Mouse (Mus musculus) midbrain, embryonic 10.5 days (tissue): ENCODE measurements around the gene Lins1. TPM values are rescaled to one million over a fixed set of nuclear protein-coding genes. Genes with fewer than 3 reads are reported as not detected.

Experiments used
- DNase-seq: peaks from one replicate; pipeline ENCODE4 v3.0.0-alpha.2; 2017; ENCODE audit warnings: low spot score
- H3K27ac ChIP-seq: fragments of 300-500 bp; sonication (generic); replicated peaks from 2 replicates; pipeline ENCODE4 v1.5.1; 2016; ENCODE audit warnings: mild to moderate bottlenecking
- H3K27me3 ChIP-seq: fragments of 300-500 bp; sonication (generic); 2 replicates; pipeline ENCODE4 v1.6.1; 2016; ENCODE audit warnings: low read depth, mild to moderate bottlenecking; ENCODE audit not compliant: poor library complexity, severe bottlenecking
- H3K36me3 ChIP-seq: fragments of 300-500 bp; sonication (generic); 2 replicates; pipeline ENCODE4 v1.6.1; 2016; ENCODE audit warnings: mild to moderate bottlenecking, moderate library complexity
- H3K4me1 ChIP-seq: fragments of 300-500 bp; sonication (generic); 2 replicates; pipeline ENCODE4 v1.6.1; 2016
- H3K4me3 ChIP-seq: fragments of 300-500 bp; sonication (generic); 2 replicates; pipeline ENCODE4 v1.5.1; 2016; ENCODE audit warnings: mild to moderate bottlenecking, moderate library complexity
- H3K9me3 ChIP-seq: fragments of 300-500 bp; sonication (generic); replicated peaks from 2 replicates; pipeline ENCODE4 v1.6.1; 2016; ENCODE audit warnings: mild to moderate bottlenecking
- WGBS: fragments of 180-500 bp; shearing (Covaris S2); methylation state at CpG from one replicate; pipeline ENCODE4 v1.1.7; 2016; 5-methylcytosine and 5-hydroxymethylcytosine counted together
- polyA plus RNA-seq: library from polyadenylated mRNA; unstranded; fragments of >200 nt; fragmentation: Nextera tagmentation; extraction: Ambion mirVana; gene quantifications from 2 replicates; pipeline ENCODE4 v1.2.1, GENCODE M21; 2016

The Lins1 gene
- polyA plus RNA-seq, 1 experiment from 2014 or later, result 18.3 TPM

GRCm38 (mm10) chr7:66734466-66734865, 44.8 kb downstream of the Lins1 start:
- Histone ChIP-seq H3K36me3 (no peaks in the 10 kb centered on the region), H3K27me3 (no peaks in the 10 kb centered on the region), H3K27ac (no peak overlapping the region), H3K4me1 (0 out of 2 replicates have a peak, but pooled peaks cover 5% of the 10 kb centered on the region), H3K4me3 (no peak overlapping the region), H3K9me3 (no peaks in the 10 kb centered on the region)
- no peak for DNase-seq
- 96% methylated on average over 4 of the region's 4 CpGs for WGBS

GRCm38 (mm10) chr7:66734993-66735392, 45.3 kb downstream of the Lins1 start:
- Histone ChIP-seq H3K27ac (no peak overlapping the region), H3K4me1 (0 out of 2 replicates have a peak, but pooled peaks cover 5% of the 10 kb centered on the region), H3K4me3 (no peak overlapping the region), H3K9me3 (no peaks in the 10 kb centered on the region), H3K36me3 (no peaks in the 10 kb centered on the region), H3K27me3 (no peaks in the 10 kb centered on the region)
- no peak for DNase-seq
- WGBS, result 91% methylated on average over 6 of the region's 6 CpGs

GRCm38 (mm10) chr7:66737418-66737817, 47.7 kb downstream of the Lins1 start:
- Histone ChIP-seq H3K27me3 (no peaks in the 10 kb centered on the region), H3K36me3 (no peaks in the 10 kb centered on the region), H3K4me1 (peaks cover 3% of the 10 kb centered on the region), H3K4me3 (no peak overlapping the region), H3K9me3 (no peaks in the 10 kb centered on the region), H3K27ac (no peak overlapping the region)
- WGBS, result 90% methylated on average over 4 of the region's 4 CpGs
- no peak for DNase-seq

DNA sequence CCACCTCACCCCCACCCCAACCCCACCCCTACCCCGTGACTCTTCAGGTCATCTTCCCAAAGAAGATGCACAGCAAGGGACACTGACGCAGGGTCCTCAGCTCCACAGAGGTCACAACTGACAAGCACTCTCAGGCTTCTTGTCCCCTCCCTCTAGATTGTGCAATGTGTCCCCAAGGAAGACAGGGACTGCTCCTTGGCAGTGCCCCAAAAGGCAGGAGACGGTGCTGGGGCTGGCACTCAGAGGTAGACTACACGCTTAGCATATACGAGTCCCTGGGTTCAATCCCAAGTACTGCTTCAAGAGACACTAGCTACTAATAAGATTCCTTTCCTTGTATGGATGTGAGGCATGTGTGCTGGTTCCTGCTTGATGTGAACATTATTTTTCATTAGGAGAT, 51.3 kb downstream of the Lins1 start:
- peaks cover 3% of the 10 kb centered on the region for H3K4me1 ChIP-seq
- no peaks in the 10 kb centered on the region for H3K9me3 ChIP-seq
- 84% methylated on average over 5 of the region's 5 CpGs for whole genome bisulfite sequencing
- DNase-seq, result no peak
- H3K36me3 ChIP-seq, result no peaks in the 10 kb centered on the region
- no peaks in the 10 kb centered on the region for H3K27me3 ChIP-seq
- no peak overlapping the region for H3K4me3 ChIP-seq
- H3K27ac ChIP-seq, result no peak overlapping the region

DNA sequence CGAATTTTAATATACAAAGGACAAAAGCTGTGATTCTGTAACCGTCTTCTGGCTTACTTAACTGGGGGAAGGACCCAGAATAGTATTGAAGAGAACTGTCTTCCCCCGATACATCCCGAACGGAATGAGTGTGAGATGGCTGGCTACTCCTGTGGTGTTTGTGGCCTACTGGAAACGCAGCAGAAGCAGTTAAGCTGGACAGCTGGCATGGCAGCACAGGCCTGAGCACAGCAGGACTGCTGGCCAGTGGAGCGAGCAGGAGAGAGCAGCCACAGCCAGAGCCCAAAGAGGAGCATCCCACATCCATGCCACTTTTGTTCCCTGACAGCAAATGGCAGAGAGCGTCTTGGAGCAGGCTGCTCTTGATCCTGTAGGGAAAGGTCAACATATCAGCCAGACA, 51.7 kb downstream of the Lins1 start:
- DNase-seq, result no peak
- Histone ChIP-seq H3K9me3 (no peaks in the 10 kb centered on the region), H3K36me3 (no peaks in the 10 kb centered on the region), H3K4me3 (no peak overlapping the region), H3K27ac (no peak overlapping the region), H3K4me1 (peaks cover 3% of the 10 kb centered on the region), H3K27me3 (no peaks in the 10 kb centered on the region)
- 61% methylated on average over 8 of the region's 8 CpGs for WGBS

DNA sequence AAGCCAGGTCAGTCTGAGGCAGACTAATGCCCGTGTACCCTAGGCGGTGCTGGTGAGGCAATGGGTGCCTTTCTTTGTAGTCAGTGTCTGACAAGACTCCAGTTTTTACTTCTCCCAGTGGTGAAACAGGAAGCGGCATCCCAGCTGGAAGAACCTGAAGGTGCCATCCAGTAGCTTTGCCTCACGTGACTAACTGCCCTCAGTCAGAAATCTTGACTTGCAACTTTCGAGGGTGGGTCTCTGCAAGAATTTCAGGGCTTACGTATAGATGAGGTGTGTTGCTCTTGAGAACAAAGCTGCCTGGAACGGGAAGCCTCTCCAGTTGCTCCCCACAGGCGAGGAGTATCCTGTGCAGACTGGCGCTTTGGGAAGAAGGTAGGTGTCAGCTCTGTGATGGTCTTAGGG, 53.7 kb downstream of the Lins1 start, which contains the start of gene Cers3:
TSS of gene Cers3 (plus strand) at position 128 of the 405 bp plus-strand sequence.
- Histone ChIP-seq H3K9me3 (no peaks in the 10 kb centered on the region), H3K4me3 (no peak within 1 kb of the TSS), H3K27me3 (no peaks in the 10 kb centered on the region), H3K4me1 (peaks cover 3% of the 10 kb centered on the region), H3K27ac (no peak within 1 kb of the TSS), H3K36me3 (no peaks in the 10 kb centered on the region)
- 75% methylated on average over 9 of the region's 9 CpGs for WGBS
- no peak for DNase-seq

- H3K27ac ChIP-seq, result no peak overlapping the region
- H3K36me3 ChIP-seq, result no peaks in the 10 kb centered on the region
- H3K4me3 ChIP-seq, result no peak overlapping the region
- no peaks in the 10 kb centered on the region for H3K27me3 ChIP-seq
- H3K9me3 ChIP-seq, result no peaks in the 10 kb centered on the region
- 87% methylated on average over 7 of the region's 7 CpGs for WGBS
- DNase-seq, result no peak
- no peaks in the 10 kb centered on the region for H3K4me1 ChIP-seq
These were observed 57.3 kb downstream of the Lins1 start for GRCm38 (mm10) chr7:66746972-66747371.

- Histone ChIP-seq H3K4me1 (no peaks in the 10 kb centered on the region), H3K9me3 (no peaks in the 10 kb centered on the region), H3K4me3 (no peak overlapping the region), H3K27me3 (no peaks in the 10 kb centered on the region), H3K36me3 (no peaks in the 10 kb centered on the region), H3K27ac (no peak overlapping the region)
- 88% methylated on average over 1 of the region's 1 CpGs for WGBS
- DNase-seq, result no peak
These were observed 60.3 kb downstream of the Lins1 start for GRCm38 (mm10) chr7:66749998-66750397.

- Histone ChIP-seq H3K36me3 (no peaks in the 10 kb centered on the region), H3K4me1 (no peaks in the 10 kb centered on the region), H3K27me3 (no peaks in the 10 kb centered on the region), H3K27ac (no peak overlapping the region), H3K4me3 (no peak overlapping the region), H3K9me3 (no peaks in the 10 kb centered on the region)
- WGBS, result 89% methylated on average over 8 of the region's 8 CpGs
- no peak for DNase-seq
These were observed 64.1 kb downstream of the Lins1 start for GRCm38 (mm10) chr7:66753816-66754215.

DNA sequence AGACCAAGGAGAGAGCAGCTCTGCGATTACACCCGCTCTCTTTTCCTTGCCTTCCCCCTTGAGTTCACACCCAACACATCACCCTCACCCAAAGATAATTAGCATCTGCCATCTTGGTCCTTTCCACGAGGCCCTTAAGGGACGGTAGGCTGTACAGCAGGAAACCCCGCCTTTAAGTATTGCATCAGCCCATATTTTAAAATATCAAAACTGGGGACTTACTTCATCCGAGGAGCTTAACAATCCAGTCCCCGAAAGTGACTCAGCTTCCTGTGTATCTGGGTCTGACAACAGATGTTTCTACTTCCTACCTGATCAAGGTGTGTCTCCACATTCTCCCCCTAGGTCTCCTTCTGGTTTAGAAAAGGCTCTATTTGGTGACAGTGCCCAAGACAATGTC, 65.9 kb downstream of the Lins1 start:
- no peak overlapping the region for H3K4me3 ChIP-seq
- H3K9me3 ChIP-seq, result no peaks in the 10 kb centered on the region
- 89% methylated on average over 7 of the region's 7 CpGs for WGBS
- no peaks in the 10 kb centered on the region for H3K4me1 ChIP-seq
- DNase-seq, result no peak
- no peak overlapping the region for H3K27ac ChIP-seq
- no peaks in the 10 kb centered on the region for H3K36me3 ChIP-seq
- no peaks in the 10 kb centered on the region for H3K27me3 ChIP-seq

Other genes with a start within 250 kb of the Lins1 start
- 15.9 and 18.5 TPM in 2 replicates for gene Asb7, start 293 bp upstream of the Lins1 start, polyA plus RNA-seq
- gene Cers3, start 53.6 kb downstream of the Lins1 start, polyA plus RNA-seq, result 0.69 and 0.88 TPM in 2 replicates
- gene Adamts17, start 149.8 kb downstream of the Lins1 start, polyA plus RNA-seq, result 0.62 and 0.75 TPM in 2 replicates